Mouse (Mus musculus): ENCODE measurements around the gene Phka2.

Phka2 gene

GRCm38 (mm10) chrX:160502048-160503041 is at the start of gene Phka2:
Gene Phka2, plus strand, starts transcription at chrX:160502166.
- DNase-seq (ENCODE audit: low spot score) = peak; percentile 85

- no peak for DNase-seq (ENCODE audit: low spot score)
Observed at GRCm38 (mm10) chrX:160455686-160456085, 46.3 kb upstream of the Phka2 start.

GRCm38 (mm10) chrX:160471257-160471786 is 30.6 kb upstream of the Phka2 start:
- no peak for DNase-seq (ENCODE audit: low spot score)

- DNase-seq (ENCODE audit: low spot score) = no peak
Observed at GRCm38 (mm10) chrX:160489784-160490183, 12.2 kb upstream of the Phka2 start.

GRCm38 (mm10) chrX:160494333-160494732 is 7.6 kb upstream of the Phka2 start:
- no peak for DNase-seq (ENCODE audit: low spot score)

GRCm38 (mm10) chrX:160494921-160495320 is 7.0 kb upstream of the Phka2 start:
- DNase-seq (ENCODE audit: low spot score) = no peak

GRCm38 (mm10) chrX:160496473-160496872 is 5.5 kb upstream of the Phka2 start:
- no peak for DNase-seq (ENCODE audit: low spot score)

- DNase-seq (ENCODE audit: low spot score) = no peak
Observed at GRCm38 (mm10) chrX:160501095-160501494, 871 bp upstream of the Phka2 start.

- no peak for DNase-seq (ENCODE audit: low spot score)
Observed at GRCm38 (mm10) chrX:160501687-160502047, 299 bp upstream of the Phka2 start.

- DNase-seq (ENCODE audit: low spot score) = no peak
Observed at GRCm38 (mm10) chrX:160509046-160509445, 7.1 kb downstream of the Phka2 start.

GRCm38 (mm10) chrX:160510197-160510596 is 8.2 kb downstream of the Phka2 start:
- DNase-seq (ENCODE audit: low spot score) = no peak

- DNase-seq (ENCODE audit: low spot score) = no peak
Observed at GRCm38 (mm10) chrX:160516027-160516426, 14.1 kb downstream of the Phka2 start.

GRCm38 (mm10) chrX:160542772-160543171 is 40.8 kb downstream of the Phka2 start:
- no peak for DNase-seq (ENCODE audit: low spot score)

- DNase-seq (ENCODE audit: low spot score) = no peak
Observed at GRCm38 (mm10) chrX:160548875-160549274, 46.9 kb downstream of the Phka2 start.

GRCm38 (mm10) chrX:160552066-160552465 is 50.1 kb downstream of the Phka2 start:
- DNase-seq (ENCODE audit: low spot score) = no peak

- no peak for DNase-seq (ENCODE audit: low spot score)
Observed at GRCm38 (mm10) chrX:160583589-160583988, 81.6 kb downstream of the Phka2 start.

- no peak for DNase-seq (ENCODE audit: low spot score)
Observed at GRCm38 (mm10) chrX:160584148-160584838, 82.3 kb downstream of the Phka2 start.

- no peak for DNase-seq (ENCODE audit: low spot score)
Observed at GRCm38 (mm10) chrX:160585110-160585509, 83.1 kb downstream of the Phka2 start.

GRCm38 (mm10) chrX:160588523-160588922 is 86.6 kb downstream of the Phka2 start:
- DNase-seq (ENCODE audit: low spot score) = no peak

GRCm38 (mm10) chrX:160590147-160590546 is 88.2 kb downstream of the Phka2 start:
- no peak for DNase-seq (ENCODE audit: low spot score)

GRCm38 (mm10) chrX:160592933-160593332 is 91.0 kb downstream of the Phka2 start:
- no peak for DNase-seq (ENCODE audit: low spot score)

GRCm38 (mm10) chrX:160598055-160598454 is 96.1 kb downstream of the Phka2 start:
- no peak for DNase-seq (ENCODE audit: low spot score)
